Mouse (Mus musculus) brain, embryonic 14.5 days (tissue): ENCODE data around the gene Dhh. TPM values are rescaled to one million over a fixed set of nuclear protein-coding genes. Genes with fewer than 3 reads are reported as not detected.

Experiments
- DNase-seq: peaks from one replicate; pipeline ENCODE4 v3.0.0-alpha.2; 2011; ENCODE audit warnings: low read depth
- CTCF ChIP-seq: fragments of 200-500 bp; IDR thresholded peaks from 2 replicates; pipeline ENCODE4 v1.5.1; 2012; ENCODE audit warnings: inconsistent platforms, mild to moderate bottlenecking, moderate library complexity, borderline replicate concordance; ENCODE audit not compliant: insufficient read depth, insufficient read length; ENCODE audit errors: extremely low read depth
- POLR2A ChIP-seq: fragments of 200-500 bp; IDR thresholded peaks from 2 replicates; pipeline ENCODE4 v1.6.1; 2012; ENCODE audit warnings: mild to moderate bottlenecking, inconsistent platforms, borderline replicate concordance; ENCODE audit not compliant: poor library complexity, insufficient read depth, insufficient read length, severe bottlenecking; ENCODE audit errors: extremely low read depth
- polyA plus RNA-seq: library from polyadenylated mRNA; depleted of rRNA; stranded (reverse); fragments of >200 nt; gene quantifications from 2 replicates; pipeline ENCODE4 v1.2.3, GENCODE M21; 2012

Dhh gene
- polyA plus RNA-seq, 1 experiment, result 0.88 TPM

GRCm38 (mm10) chr15:98867321-98867720 lies 31.0 kb downstream of the Dhh start:
- peak; percentile 77 for DNase-seq
- TF ChIP-seq CTCF, result no peak
- TF ChIP-seq POLR2A, result no peak

DNA sequence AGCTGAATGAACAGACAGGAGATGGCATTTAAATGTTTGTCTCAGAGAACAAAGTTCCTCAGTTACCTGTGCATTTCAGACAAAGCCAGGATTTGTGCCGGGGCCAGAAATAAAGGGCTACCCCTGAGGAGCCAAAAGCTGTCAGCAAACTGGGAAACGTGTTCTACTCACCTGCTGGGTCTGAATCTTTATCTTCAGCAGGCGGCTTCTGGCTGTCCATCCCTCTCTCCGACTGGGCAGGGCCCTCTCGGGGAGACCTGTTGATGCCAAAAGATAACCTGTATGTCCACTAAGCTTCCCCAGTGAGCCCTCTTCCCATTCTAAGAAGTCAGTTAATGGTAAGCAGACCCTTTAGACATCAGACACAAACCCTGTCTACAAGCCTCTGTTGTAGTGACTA lies 31.8 kb downstream of the Dhh start:
- TF ChIP-seq CTCF, result no peak
- TF ChIP-seq POLR2A, result no peak
- no peak for DNase-seq

GRCm38 (mm10) chr15:98865771-98866170 lies 32.6 kb downstream of the Dhh start:
- TF ChIP-seq CTCF, result no peak
- TF ChIP-seq POLR2A, result no peak
- DNase-seq, result no peak

GRCm38 (mm10) chr15:98864951-98865350 lies 33.4 kb downstream of the Dhh start:
- no peak for DNase-seq
- no peak for TF ChIP-seq CTCF

DNA sequence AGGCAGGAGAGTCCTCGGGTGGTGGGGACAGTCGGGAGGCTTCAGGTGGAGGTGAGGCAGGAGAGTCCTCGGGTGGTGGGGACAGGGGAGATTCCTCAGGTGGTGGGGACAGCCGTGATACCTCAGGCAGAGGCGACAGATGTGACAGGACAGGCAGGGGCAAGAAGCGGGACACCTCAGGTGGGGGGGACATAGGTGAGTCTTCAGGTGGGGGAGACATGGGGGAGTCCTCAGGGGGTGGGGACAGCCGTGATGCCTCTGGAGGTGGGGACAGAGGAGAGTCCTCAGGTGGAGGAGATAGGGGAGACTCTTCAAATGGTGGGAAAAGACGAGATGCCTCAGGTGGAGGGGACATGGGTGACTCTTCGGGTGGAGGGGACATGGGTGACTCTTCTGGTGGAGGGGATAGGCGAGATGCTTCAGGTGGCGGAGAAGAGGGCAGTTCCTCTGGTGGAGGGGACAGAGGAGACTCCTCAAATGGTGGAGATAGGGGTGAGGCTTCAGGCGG lies 34.8 kb downstream of the Dhh start:
- TF ChIP-seq CTCF (no peak), POLR2A (no peak)
- DNase-seq, result no peak

GRCm38 (mm10) chr15:98861701-98862410 lies 36.5 kb downstream of the Dhh start:
- DNase-seq, result no peak
- TF ChIP-seq POLR2A, result no peak
- no peak for TF ChIP-seq CTCF

- no peak for DNase-seq
- TF ChIP-seq POLR2A, result no peak
- no peak for TF ChIP-seq CTCF
Observed at GRCm38 (mm10) chr15:98860921-98861320, 37.4 kb downstream of the Dhh start.

GRCm38 (mm10) chr15:98859319-98860043 lies 38.9 kb downstream of the Dhh start:
- no peak for TF ChIP-seq CTCF
- TF ChIP-seq POLR2A, result no peak
- DNase-seq, result no peak

- TF ChIP-seq CTCF, result no peak
- no peak for TF ChIP-seq POLR2A
- no peak for DNase-seq
Observed at GRCm38 (mm10) chr15:98854214-98854613, 44.1 kb downstream of the Dhh start.

DNA sequence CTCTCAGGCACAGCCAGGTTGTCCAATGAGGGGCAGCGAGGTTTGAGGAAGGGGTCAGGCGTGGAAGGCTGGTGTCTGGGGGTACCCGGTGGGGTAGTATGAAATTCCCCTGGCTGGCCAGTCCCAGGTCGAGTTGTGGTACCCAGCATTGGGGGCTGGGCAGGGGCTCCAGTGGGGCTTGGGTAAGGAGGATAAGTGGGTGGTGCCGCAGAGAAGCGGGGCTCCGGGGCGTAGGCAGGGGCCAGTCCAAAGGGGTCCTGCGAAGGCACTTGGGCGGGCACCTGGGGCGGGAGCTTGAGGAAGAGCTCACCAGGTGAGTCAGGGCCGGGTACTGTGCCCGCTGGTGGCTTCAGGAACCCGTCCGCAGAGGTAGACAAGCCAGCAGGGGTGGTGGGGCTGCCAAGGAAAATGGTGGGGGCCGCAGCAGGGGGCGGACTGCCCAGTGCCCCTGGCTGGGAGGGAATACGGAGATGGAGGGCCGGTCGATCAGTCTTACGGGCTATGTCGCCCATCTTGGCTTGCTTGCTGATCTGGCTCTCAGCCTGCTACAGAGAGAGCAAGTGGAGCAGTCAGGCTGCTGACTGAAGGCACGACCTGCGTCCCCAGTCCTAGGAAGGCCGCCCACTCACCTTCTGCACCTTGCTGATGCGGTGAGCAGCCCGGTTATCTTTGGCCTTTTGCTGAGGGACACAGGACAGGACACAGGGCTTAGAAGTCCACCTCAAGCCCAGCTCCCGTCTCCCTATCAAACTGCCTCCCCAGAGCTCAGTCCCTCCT lies 45.0 kb downstream of the Dhh start:
- DNase-seq, result no peak
- TF ChIP-seq POLR2A (no peak), CTCF (no peak)

DNA sequence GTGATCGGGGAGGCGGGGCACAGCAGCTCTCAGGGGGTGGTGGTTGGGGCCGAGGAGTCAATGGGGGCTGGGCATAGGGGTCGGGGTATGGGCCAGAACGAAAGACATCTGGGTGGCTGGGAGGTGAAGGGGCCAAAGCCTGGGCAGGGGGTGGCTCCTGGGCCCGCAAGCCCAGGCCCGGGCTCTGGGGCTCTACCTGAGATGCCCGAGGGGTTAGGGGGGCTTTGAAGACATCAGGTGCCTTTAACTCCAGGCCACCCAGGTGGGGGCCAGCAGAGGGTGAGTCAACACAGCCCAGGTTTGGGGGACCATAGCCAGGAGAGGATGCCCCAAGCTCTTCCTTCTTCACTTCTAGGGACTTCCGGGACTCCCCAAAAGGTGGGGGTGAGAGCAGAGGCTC lies 45.6 kb downstream of the Dhh start:
- DNase-seq, result no peak
- TF ChIP-seq POLR2A (no peak), CTCF (no peak)
